Mouse (Mus musculus): ENCODE results near the gene Apoc3.

Apoc3 gene

GRCm38 (mm10) chr9:46230450-46230975 lies 4.9 kb downstream of the Apoc3 start:
- no peak for DNase-seq (ENCODE audit: low spot score in 2 of 2)

- peak in 1 of 2 experiments; percentile 19 for DNase-seq (ENCODE audit: low spot score in 2 of 2)
Measured at GRCm38 (mm10) chr9:46229573-46230449, 5.6 kb downstream of the Apoc3 start.

DNA sequence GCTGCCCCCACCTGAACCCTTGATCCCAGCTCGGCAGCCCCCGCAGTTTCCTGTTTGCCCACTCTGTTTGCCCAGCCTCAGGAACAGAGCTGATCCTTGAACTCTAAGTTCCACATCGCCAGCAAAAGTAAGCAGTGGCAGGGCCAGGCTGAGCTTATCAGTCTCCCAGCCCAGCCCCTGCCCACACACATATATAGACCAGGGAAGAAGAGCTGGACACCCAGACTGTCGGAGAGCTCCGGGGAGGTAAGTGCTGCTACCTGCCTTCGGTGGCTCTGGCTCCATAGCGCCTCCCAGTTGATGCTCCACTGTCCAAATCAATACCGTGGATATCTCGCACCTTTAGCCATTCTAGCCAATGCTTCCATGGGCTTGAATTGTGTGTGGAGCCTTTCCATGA lies 6.9 kb downstream of the Apoc3 start, which contains the start of gene Apoa1:
Gene Apoa1, plus strand, starts transcription at position 90 of the 400 bp plus-strand sequence.
- no peak for DNase-seq (ENCODE audit: low spot score in 2 of 2)

DNA sequence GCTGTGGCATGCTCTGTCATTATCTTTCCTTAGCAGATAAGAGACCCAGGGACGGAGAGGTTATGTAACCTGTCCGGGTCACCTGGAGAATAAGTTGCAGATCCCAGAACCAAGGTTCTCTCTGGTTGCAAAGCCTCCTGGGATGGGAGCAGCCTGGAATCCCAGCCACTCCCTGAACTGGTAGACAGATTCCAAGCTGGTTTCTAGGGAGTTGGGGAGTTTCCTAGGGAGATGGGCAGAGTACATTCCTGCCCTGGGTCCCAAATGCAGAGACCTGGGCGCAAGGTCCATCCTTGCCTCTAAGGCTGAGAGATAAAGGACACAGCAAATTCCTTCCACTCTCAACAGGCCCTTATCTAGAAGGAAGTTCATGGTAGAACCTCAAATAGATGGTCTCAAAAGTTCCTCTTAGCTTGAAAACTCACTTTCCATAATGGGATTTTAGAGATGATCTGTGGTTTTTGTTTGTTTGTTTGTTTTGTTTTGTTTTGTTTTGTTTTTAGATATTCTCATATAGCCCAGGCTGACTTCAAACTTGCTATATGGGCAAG lies 8.3 kb downstream of the Apoc3 start:
- DNase-seq (ENCODE audit: low spot score in 2 of 2): no peak

GRCm38 (mm10) chr9:46224945-46225660 lies 10.3 kb downstream of the Apoc3 start:
- no peak for DNase-seq (ENCODE audit: low spot score in 2 of 2)

GRCm38 (mm10) chr9:46224101-46224500 lies 11.3 kb downstream of the Apoc3 start:
- DNase-seq (ENCODE audit: low spot score in 2 of 2): no peak

GRCm38 (mm10) chr9:46223090-46223489 lies 12.3 kb downstream of the Apoc3 start:
- no peak for DNase-seq (ENCODE audit: low spot score in 2 of 2)

DNA sequence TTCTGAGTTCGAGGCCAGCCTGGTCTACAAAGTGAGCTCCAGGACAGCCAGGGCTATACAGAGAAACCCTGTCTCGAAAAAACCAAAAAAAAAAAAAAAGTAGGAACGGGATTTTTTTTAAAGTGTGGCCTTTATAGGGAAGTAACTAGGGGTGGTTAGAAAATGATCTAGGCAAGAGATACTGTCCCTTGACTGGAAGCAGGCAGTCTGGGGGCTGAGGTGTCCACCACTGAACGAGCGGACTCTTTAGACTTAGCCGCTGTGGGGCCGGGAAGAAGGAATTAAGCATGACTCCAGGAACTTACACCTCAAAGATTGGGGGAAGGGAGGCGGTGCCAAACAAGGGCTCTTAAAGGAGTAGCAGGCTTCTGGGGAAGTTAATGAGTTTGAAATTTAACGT lies 17.3 kb downstream of the Apoc3 start:
- DNase-seq (ENCODE audit: low spot score in 2 of 2): no peak

DNA sequence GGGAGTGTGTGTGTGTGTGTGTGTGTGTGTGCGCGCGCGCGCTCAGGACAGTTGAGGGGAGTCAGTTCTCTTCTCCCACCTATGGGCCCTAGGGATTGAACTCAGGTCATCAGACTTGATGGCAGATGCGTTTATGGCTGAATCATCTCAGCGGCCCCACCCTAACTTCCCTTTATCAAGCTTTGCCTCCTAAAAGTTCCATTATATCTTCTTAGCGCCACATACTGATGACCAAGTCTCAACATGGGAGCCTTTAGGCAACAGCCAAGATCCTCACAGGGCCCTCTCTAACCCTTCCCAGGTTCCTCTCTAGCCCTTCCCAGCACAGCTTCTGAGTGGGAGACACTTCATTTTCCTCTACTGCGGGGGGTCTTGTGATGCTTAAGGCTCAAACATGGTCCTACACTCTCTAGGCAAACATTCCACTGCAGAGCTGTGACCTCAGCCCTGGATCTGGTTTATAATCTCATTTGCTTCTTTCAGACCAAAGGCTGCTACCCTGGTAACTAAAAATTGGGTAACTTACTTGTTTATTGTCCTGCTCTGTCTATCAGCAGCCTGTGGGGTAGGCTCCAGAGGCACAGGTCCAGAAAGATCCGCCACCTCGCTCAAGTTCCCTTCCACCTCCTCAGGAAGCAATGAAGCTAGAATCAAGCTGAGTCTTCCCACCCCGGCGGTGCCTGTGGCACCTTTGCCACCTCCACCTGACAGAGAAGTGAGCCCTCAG lies 18.5 kb downstream of the Apoc3 start:
- no peak for DNase-seq (ENCODE audit: low spot score in 2 of 2)

GRCm38 (mm10) chr9:46215338-46216322 lies 19.8 kb downstream of the Apoc3 start:
- DNase-seq (ENCODE audit: low spot score in 2 of 2): no peak

- DNase-seq (ENCODE audit: low spot score in 2 of 2): no peak
Measured at GRCm38 (mm10) chr9:46214946-46215337, 20.5 kb downstream of the Apoc3 start.

DNA sequence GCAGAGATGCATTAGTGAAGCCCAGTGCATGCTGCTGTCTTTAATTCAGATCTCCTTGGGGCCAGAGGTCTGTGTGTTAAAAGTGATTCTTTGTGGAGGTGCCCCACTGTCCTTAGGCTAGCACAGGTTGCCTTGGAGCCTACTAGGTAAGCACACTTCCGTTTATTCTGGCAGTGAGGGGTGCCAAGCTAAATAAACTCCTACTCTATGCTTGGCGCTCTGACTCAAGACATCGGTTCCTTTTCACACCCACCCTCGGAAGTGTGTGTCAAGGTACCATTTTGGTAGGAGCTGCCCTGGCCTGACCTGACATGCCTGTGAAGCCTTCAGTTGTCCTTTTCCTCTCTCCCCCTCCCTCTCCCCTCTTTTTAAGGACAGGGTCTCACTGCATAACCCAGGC lies 21.2 kb downstream of the Apoc3 start:
- DNase-seq (ENCODE audit: low spot score in 2 of 2): no peak

DNA sequence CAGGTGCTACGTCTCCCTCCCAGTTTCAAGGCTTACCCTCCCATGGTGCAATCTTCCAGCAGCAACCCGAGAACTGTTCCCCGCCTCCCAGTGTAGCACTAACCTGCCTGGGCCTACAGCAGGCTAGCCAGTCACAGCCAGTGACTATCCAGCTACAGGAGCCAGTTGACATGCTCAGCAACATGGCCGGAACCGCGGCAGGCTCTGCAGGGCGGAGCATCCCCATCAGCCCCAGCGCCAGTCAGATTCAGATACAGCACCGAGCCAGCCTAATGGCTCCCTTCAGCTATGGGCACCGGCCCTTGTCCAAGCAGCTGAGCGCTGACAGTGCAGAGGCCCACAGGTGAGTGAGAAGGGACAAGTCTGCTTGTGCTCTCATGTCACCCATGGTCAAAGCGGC lies 25.0 kb downstream of the Apoc3 start:
- no peak for DNase-seq (ENCODE audit: low spot score in 2 of 2)

GRCm38 (mm10) chr9:46208401-46208974 lies 26.9 kb downstream of the Apoc3 start:
- DNase-seq (ENCODE audit: low spot score in 2 of 2): no peak

GRCm38 (mm10) chr9:46207501-46207869 lies 28.0 kb downstream of the Apoc3 start:
- DNase-seq (ENCODE audit: low spot score in 2 of 2): no peak

DNA sequence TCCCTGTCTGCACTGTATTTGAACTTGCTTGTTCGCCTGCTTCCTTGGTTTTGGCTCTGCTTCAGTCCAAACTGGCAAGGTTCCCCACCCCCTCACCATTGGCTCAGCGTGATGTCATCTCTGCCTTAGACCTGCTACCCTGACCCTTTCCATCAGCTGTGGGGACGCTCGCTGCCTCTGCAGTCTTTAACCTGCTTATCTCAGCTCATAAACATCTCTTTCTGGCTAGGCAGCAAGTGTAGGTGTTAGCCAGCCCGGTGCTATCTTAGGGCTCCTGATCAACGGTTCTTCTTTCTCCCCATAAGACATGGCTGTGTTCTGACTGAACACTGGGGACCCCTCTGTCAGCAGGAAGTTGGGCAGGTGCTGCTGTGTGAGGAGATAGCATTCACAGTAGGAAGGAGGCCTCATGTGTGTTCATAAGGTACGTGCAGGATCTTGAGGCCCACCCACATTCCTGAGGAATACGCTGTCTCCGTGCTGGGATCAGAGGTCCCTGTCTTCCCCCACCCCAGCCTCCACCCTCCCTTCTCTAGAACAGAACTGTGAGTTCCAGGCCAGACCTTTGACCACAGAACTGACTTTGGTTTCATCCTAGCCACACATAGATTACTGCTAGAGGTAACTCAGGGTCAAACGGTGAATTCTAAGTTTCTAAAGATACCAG lies 28.5 kb downstream of the Apoc3 start:
- no peak for DNase-seq (ENCODE audit: low spot score in 2 of 2)

GRCm38 (mm10) chr9:46199609-46200008 lies 35.8 kb downstream of the Apoc3 start:
- no peak for DNase-seq (ENCODE audit: low spot score in 2 of 2)

GRCm38 (mm10) chr9:46198936-46199335 lies 36.5 kb downstream of the Apoc3 start:
- no peak for DNase-seq (ENCODE audit: low spot score in 2 of 2)

DNA sequence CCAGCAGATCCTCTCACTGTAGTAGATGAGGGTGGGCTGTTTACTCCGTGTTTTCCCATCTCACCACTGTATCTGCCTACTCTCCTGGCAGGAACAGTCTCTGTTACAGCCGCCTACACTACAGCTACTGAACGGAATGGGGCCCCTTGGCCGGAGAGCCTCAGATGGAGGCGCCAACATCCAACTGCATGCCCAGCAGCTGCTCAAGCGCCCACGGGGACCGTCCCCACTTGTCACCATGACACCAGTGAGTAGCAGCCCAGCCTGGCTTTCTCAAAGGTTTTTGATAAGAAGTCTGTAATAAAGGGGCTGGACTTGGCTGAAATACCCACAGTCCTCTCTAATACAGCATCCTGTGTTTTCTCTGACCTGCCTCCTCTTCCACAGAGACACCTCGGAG lies 37.0 kb downstream of the Apoc3 start:
- DNase-seq (ENCODE audit: low spot score in 2 of 2): no peak

GRCm38 (mm10) chr9:46196699-46197169 lies 38.7 kb downstream of the Apoc3 start:
- DNase-seq (ENCODE audit: low spot score in 2 of 2): no peak

Data from natural killer cell, adult 2 months (primary cell).